Mouse (Mus musculus) thymus, adult 2 months (tissue): ENCODE measurements around the gene Letmd1.

Source experiments
- CTCF ChIP-seq: fragments of 200-500 bp; IDR thresholded peaks from 2 replicates; pipeline ENCODE4 v1.5.1; 2012; ENCODE audit warnings: mild to moderate bottlenecking, control low read depth, low read length, moderate library complexity, borderline replicate concordance; ENCODE audit not compliant: control insufficient read depth, poor library complexity, insufficient read depth; ENCODE audit errors: extremely low read depth
- POLR2A ChIP-seq: fragments of 200-500 bp; IDR thresholded peaks from 2 replicates; pipeline ENCODE4 v1.6.1; 2012; ENCODE audit warnings: mild to moderate bottlenecking, low read length, control low read depth, moderate library complexity; ENCODE audit not compliant: control insufficient read depth, poor library complexity, insufficient read depth; ENCODE audit errors: extremely low read depth

DNA sequence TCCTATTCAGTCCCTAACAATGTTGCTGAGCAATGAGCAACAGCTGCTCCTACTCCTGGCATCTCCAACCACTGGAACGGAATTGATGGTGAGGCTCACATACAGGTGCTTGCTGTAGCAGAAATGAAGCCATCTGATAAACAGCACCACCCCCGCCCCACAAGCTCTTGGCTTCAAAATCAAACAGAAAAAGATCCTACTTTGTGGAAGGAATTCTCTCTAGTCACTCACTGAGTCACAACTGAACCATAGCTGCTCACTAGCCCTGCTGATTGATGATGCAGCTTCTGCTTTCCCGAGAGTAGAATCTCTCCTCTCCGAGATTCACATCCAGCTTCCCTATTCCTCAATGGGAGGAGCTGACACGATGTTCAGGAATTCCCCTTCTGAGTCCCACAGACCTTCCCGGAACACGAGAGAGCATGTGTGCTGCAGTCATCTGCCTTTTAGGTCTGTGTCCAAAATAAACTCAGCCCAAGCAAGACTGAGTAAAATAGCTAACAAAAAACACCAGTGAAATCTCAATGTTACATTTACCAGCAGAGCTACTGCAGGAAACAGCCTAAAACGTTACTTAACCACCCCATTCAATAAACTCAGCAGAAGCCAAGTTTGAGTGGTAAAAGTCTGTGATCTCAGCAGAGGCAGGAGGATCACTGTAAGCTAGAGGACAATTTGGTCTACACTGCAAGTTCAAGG is 47.6 kb upstream of the Letmd1 start:
- TF ChIP-seq CTCF: no peak
- TF ChIP-seq POLR2A: no peak
